Comparison of ENCODE assay signal across 20 mouse cellular contexts in genomic region chr3:133557154-133557553, GRCm38 (mm10). TPM values are rescaled to one million over a fixed set of nuclear protein-coding genes. Genes with fewer than 3 reads are reported as not detected.
DNase-seq lines count a peak whose midpoint lies in the region; ATAC-seq and TF ChIP-seq lines count a peak whose summit lies in the region.
"Had no signal": no experiment of that assay in that cellular context is flagged by ENCODE, and none has a peak within 500 bp of the region (broad histone marks: within the 10 kb centered on the region; RNA-seq: fewer than 3 reads in every experiment).

No protein-coding gene starts in this region.

- H3K4me3 ChIP-seq in heart, embryonic 10.5 days: no peak overlapping the region
- H3K4me3 ChIP-seq in forebrain, postnatal 0 days (ENCODE audit: low read depth, low read length): no peak overlapping the region
- H3K4me3 ChIP-seq: embryonic facial prominence, embryonic 10.5 days; embryonic facial prominence, embryonic 12.5 days; forebrain, embryonic 13.5 days; forebrain, embryonic 15.5 days had no signal

- no peaks in the 10 kb centered on the region for H3K36me3 ChIP-seq in heart, embryonic 10.5 days
- no peaks in the 10 kb centered on the region for H3K36me3 ChIP-seq in forebrain, postnatal 0 days (ENCODE audit: insufficient read depth)
- H3K36me3 ChIP-seq: embryonic facial prominence, embryonic 10.5 days; embryonic facial prominence, embryonic 12.5 days; forebrain, embryonic 15.5 days; G1E had no signal

- no peaks in the 10 kb centered on the region for H3K4me1 ChIP-seq in heart, embryonic 10.5 days
- H3K4me1 ChIP-seq in forebrain, postnatal 0 days (ENCODE audit: insufficient read depth): no peaks in the 10 kb centered on the region
- H3K4me1 ChIP-seq: forebrain, embryonic 13.5 days; forebrain, embryonic 15.5 days had no signal

- peak; percentile 66 for DNase-seq in heart, embryonic 10.5 days (ENCODE audit: low spot score)
- no peak for DNase-seq in heart, postnatal 4 days
- peak; percentile 52 for DNase-seq in R1 (ENCODE audit: low read depth, low spot score)
- no peak for DNase-seq in left cerebral cortex, adult 9 months (ENCODE audit: low spot score in 2 of 2)
- DNase-seq in forebrain, postnatal 0 days: no peak
- DNase-seq: adrenal gland, adult 8-10 months; adrenal gland, postnatal 14 days; adrenal gland, postnatal 36 days; cerebellum, adult 11-12 months; cerebellum, adult 2 months; cerebellum, adult 9-10 months; cerebellum, postnatal 10 days; cerebellum, postnatal 25 days had no signal

- no peaks in the 10 kb centered on the region for H3K27me3 ChIP-seq in heart, embryonic 10.5 days (ENCODE audit: insufficient read depth, poor library complexity, severe bottlenecking)
- H3K27me3 ChIP-seq in forebrain, postnatal 0 days (ENCODE audit: insufficient read depth, low read length): no peaks in the 10 kb centered on the region
- H3K27me3 ChIP-seq: embryonic facial prominence, embryonic 12.5 days; forebrain, embryonic 13.5 days; forebrain, embryonic 15.5 days; Patski had no signal

- no peaks in the 10 kb centered on the region for H3K9me3 ChIP-seq in heart, embryonic 10.5 days
- H3K9me3 ChIP-seq in forebrain, postnatal 0 days (ENCODE audit: low read length): no peaks in the 10 kb centered on the region
- H3K9me3 ChIP-seq: embryonic facial prominence, embryonic 10.5 days; embryonic facial prominence, embryonic 12.5 days; forebrain, embryonic 13.5 days; forebrain, embryonic 15.5 days; G1E had no signal

- no peak for TF ChIP-seq CTCF in forebrain, postnatal 0 days (IDR thresholded peaks at IDR 0.05; ENCODE audit: low read depth)

- ATAC-seq in forebrain, postnatal 0 days: no peak
- ATAC-seq: activated CD4-positive, CD25-positive, alpha-beta regulatory T cell, adult 4 months; forebrain, embryonic 13.5 days; forebrain, embryonic 15.5 days; Patski had no signal

- H3K9ac ChIP-seq in forebrain, postnatal 0 days: no peak overlapping the region
- H3K9ac ChIP-seq: embryonic facial prominence, embryonic 12.5 days; forebrain, embryonic 13.5 days; forebrain, embryonic 15.5 days had no signal

- H3K27ac ChIP-seq in heart, embryonic 10.5 days: no peak overlapping the region
- no peak overlapping the region for H3K27ac ChIP-seq in forebrain, postnatal 0 days (ENCODE audit: low read depth, low read length)
- H3K27ac ChIP-seq: embryonic facial prominence, embryonic 10.5 days; embryonic facial prominence, embryonic 12.5 days; forebrain, embryonic 13.5 days; forebrain, embryonic 15.5 days had no signal

- WGBS in heart, embryonic 10.5 days: 68% methylated on average over 7 of the region's 7 CpGs
- 61% methylated on average over 7 of the region's 7 CpGs for WGBS in forebrain, postnatal 0 days

- H3K4me2 ChIP-seq in forebrain, postnatal 0 days (ENCODE audit: low read depth): no peak overlapping the region
- H3K4me2 ChIP-seq: embryonic facial prominence, embryonic 12.5 days; forebrain, embryonic 13.5 days; forebrain, embryonic 15.5 days had no signal

RNA-seq across cellular contexts. Expression of gene Tet2, which starts 12.2 kb away (rescaled TPM):
- 11.8 and 15.5 TPM in 2 replicates for polyA plus RNA-seq in heart, embryonic 10.5 days (2016; fragmentation: Nextera tagmentation; extraction: Ambion mirVana)
- 10 to 100 TPM; 41.7 to 48.3 TPM for total RNA-seq in heart, postnatal 4 days (2021)
- 36.7 and 49.6 TPM in 2 replicates for total RNA-seq in forebrain, postnatal 0 days (2014; rRNA removed)
- 8.1 and 11.8 TPM in 2 replicates for polyA plus RNA-seq in forebrain, postnatal 0 days (2015; fragmentation: Nextera tagmentation; extraction: Ambion mirVana)

Comparison
In these comparisons a context has a peak if more than half of its experiments do, and no peak if none do; other contexts are left out.
1. DNase-seq: peak in heart, embryonic 10.5 days (single experiment) and R1 (single experiment); none in heart, postnatal 4 days (single experiment), left cerebral cortex, adult 9 months (0 of 2) and forebrain, postnatal 0 days (single experiment).